Mouse (Mus musculus): ENCODE measurements at regions not wholly inside any gene's neighbourhood (a gene's known extent, or its start where the extent isn't known, plus 50 kb on each side); places are given as distances from the start of the nearest gene placed in this dataset.

DNA sequence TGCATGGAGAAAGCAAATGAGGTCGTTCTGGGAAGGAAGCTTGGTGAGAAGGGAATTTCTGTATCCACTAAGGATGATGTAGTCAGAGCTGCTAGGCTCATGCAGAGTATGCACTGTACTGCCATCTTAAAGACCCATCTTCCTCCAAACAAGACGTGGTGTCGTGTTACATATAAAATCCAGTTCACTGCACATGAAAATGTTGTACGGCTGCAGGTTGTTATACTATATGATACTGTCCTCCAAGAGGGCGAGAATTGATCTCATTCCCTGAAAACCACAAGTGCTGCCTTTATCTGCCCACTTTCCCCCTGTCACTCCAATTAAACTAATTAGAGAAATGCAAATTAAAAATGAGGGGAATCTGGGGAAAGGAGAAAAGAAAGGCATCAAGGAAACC is 295.5 kb upstream of the Marcks start:
- no peaks in the 10 kb centered on the region for H3K9me3 ChIP-seq (ENCODE audit: control insufficient read depth, low read length)
- no peaks in the 10 kb centered on the region for H3K27me3 ChIP-seq (replicated peaks; ENCODE audit: control insufficient read depth, insufficient read depth, low read length)
- H3K36me3 ChIP-seq (ENCODE audit: control insufficient read depth, insufficient read depth, low read length), result no peaks in the 10 kb centered on the region
- ATAC-seq, result no peak
- H3K4me3 ChIP-seq (ENCODE audit: low read length), result no peak overlapping the region
- H3K9ac ChIP-seq (ENCODE audit: low read depth, low read length), result no peak overlapping the region
- H3K4me2 ChIP-seq (ENCODE audit: low read length), result no peak overlapping the region
- no peak overlapping the region for H3K27ac ChIP-seq (ENCODE audit: low read depth, low read length)
- H3K4me1 ChIP-seq (ENCODE audit: control insufficient read depth, insufficient read depth, low read depth, low read length), result no peaks in the 10 kb centered on the region
- 50% methylated on average over 5 of the region's 5 CpGs for WGBS

DNA sequence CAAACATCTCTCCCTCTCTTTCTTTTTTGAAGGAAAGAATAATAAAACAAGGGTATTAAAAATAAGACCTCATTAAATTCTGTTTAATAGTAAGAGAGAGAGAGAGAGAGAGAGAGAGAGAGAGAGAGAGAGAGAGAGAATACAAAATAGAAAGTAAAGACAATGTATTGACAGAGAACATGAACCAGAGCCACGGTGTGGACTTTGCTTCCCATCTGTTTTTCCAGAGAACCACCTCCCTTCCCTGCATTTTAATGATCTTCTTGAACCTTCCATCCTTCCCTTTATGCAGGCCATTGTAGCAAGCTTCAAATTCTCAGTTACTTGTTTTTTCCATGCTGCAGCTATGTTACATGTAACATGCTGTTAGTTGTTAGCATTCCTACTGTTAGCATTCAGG is 284.3 kb upstream of the Marcks start:
- no peak overlapping the region for H3K4me2 ChIP-seq (ENCODE audit: low read length)
- no peaks in the 10 kb centered on the region for H3K4me1 ChIP-seq (ENCODE audit: control insufficient read depth, insufficient read depth, low read depth, low read length)
- no peak overlapping the region for H3K4me3 ChIP-seq (ENCODE audit: low read length)
- no peaks in the 10 kb centered on the region for H3K27me3 ChIP-seq (replicated peaks; ENCODE audit: control insufficient read depth, insufficient read depth, low read length)
- H3K27ac ChIP-seq (ENCODE audit: low read depth, low read length), result no peak overlapping the region
- WGBS, result 39% methylated on average over 1 of the region's 1 CpGs
- no peaks in the 10 kb centered on the region for H3K36me3 ChIP-seq (ENCODE audit: control insufficient read depth, insufficient read depth, low read length)
- no peak for ATAC-seq
- no peak overlapping the region for H3K9ac ChIP-seq (ENCODE audit: low read depth, low read length)
- H3K9me3 ChIP-seq (ENCODE audit: control insufficient read depth, low read length), result no peaks in the 10 kb centered on the region

DNA sequence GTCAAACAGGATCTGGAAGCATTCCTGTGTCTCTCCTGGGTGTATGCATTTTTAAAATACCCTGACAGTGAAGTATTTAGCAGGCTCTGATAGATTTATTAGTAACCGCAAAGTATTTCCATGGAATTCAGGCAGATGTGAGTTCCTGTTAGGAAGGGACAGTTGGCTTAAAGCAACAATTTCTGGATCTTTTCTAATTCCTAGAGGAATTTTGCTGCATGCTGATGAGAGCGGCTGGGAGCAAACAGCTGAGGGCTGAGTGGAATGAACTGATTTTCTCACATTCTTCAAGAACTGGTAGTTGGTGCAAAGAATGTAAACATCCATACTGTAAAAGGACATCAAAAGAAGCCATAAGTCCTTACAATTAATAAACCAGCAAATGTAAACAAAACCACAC is 283.9 kb upstream of the Marcks start:
- Histone ChIP-seq H3K9me3 (ENCODE audit: control insufficient read depth, low read length) (no peaks in the 10 kb centered on the region), H3K27me3 (replicated peaks; ENCODE audit: control insufficient read depth, insufficient read depth, low read length) (no peaks in the 10 kb centered on the region), H3K9ac (ENCODE audit: low read depth, low read length) (no peak overlapping the region), H3K4me3 (ENCODE audit: low read length) (no peak overlapping the region), H3K4me1 (ENCODE audit: control insufficient read depth, insufficient read depth, low read depth, low read length) (no peaks in the 10 kb centered on the region), H3K27ac (ENCODE audit: low read depth, low read length) (no peak overlapping the region), H3K36me3 (ENCODE audit: control insufficient read depth, insufficient read depth, low read length) (no peaks in the 10 kb centered on the region), H3K4me2 (ENCODE audit: low read length) (no peak overlapping the region)
- 63% methylated on average over 2 of the region's 2 CpGs for WGBS
- ATAC-seq, result no peak

- Histone ChIP-seq H3K4me3 (ENCODE audit: low read length) (no peak overlapping the region), H3K27ac (ENCODE audit: low read depth, low read length) (no peak overlapping the region), H3K27me3 (replicated peaks; ENCODE audit: control insufficient read depth, insufficient read depth, low read length) (no peaks in the 10 kb centered on the region), H3K9ac (ENCODE audit: low read depth, low read length) (no peak overlapping the region), H3K4me1 (ENCODE audit: control insufficient read depth, insufficient read depth, low read depth, low read length) (no peaks in the 10 kb centered on the region), H3K9me3 (ENCODE audit: control insufficient read depth, low read length) (no peaks in the 10 kb centered on the region), H3K36me3 (ENCODE audit: control insufficient read depth, insufficient read depth, low read length) (no peaks in the 10 kb centered on the region), H3K4me2 (ENCODE audit: low read length) (no peak overlapping the region)
- WGBS, result 74% methylated on average over 1 of the region's 1 CpGs
- no peak for ATAC-seq
Observed at GRCm38 (mm10) chr10:37416321-37416720, 277.6 kb upstream of the Marcks start.

- H3K4me1 ChIP-seq (ENCODE audit: control insufficient read depth, insufficient read depth, low read depth, low read length), result no peaks in the 10 kb centered on the region
- no peaks in the 10 kb centered on the region for H3K9me3 ChIP-seq (ENCODE audit: control insufficient read depth, low read length)
- no peak overlapping the region for H3K4me3 ChIP-seq (ENCODE audit: low read length)
- no peaks in the 10 kb centered on the region for H3K27me3 ChIP-seq (replicated peaks; ENCODE audit: control insufficient read depth, insufficient read depth, low read length)
- no peak overlapping the region for H3K9ac ChIP-seq (ENCODE audit: low read depth, low read length)
- peak; percentile 50; the same call in 1 of the 2 replicates for ATAC-seq
- WGBS, result 73% methylated on average over 1 of the region's 1 CpGs
- no peaks in the 10 kb centered on the region for H3K36me3 ChIP-seq (ENCODE audit: control insufficient read depth, insufficient read depth, low read length)
- no peak overlapping the region for H3K27ac ChIP-seq (ENCODE audit: low read depth, low read length)
- H3K4me2 ChIP-seq (ENCODE audit: low read length), result no peak overlapping the region
Observed at GRCm38 (mm10) chr10:37412401-37412800, 273.7 kb upstream of the Marcks start.

- 43% methylated on average over 1 of the region's 1 CpGs for WGBS
- H3K9ac ChIP-seq (ENCODE audit: low read depth, low read length), result no peak overlapping the region
- H3K9me3 ChIP-seq (ENCODE audit: control insufficient read depth, low read length), result no peaks in the 10 kb centered on the region
- no peaks in the 10 kb centered on the region for H3K27me3 ChIP-seq (replicated peaks; ENCODE audit: control insufficient read depth, insufficient read depth, low read length)
- no peaks in the 10 kb centered on the region for H3K4me1 ChIP-seq (ENCODE audit: control insufficient read depth, insufficient read depth, low read depth, low read length)
- no peak overlapping the region for H3K4me2 ChIP-seq (ENCODE audit: low read length)
- ATAC-seq, result peak; percentile 42; the same call in 1 of the 2 replicates
- H3K27ac ChIP-seq (ENCODE audit: low read depth, low read length), result no peak overlapping the region
- no peaks in the 10 kb centered on the region for H3K36me3 ChIP-seq (ENCODE audit: control insufficient read depth, insufficient read depth, low read length)
- no peak overlapping the region for H3K4me3 ChIP-seq (ENCODE audit: low read length)
Observed at GRCm38 (mm10) chr10:37409749-37410148, 271.0 kb upstream of the Marcks start.

DNA sequence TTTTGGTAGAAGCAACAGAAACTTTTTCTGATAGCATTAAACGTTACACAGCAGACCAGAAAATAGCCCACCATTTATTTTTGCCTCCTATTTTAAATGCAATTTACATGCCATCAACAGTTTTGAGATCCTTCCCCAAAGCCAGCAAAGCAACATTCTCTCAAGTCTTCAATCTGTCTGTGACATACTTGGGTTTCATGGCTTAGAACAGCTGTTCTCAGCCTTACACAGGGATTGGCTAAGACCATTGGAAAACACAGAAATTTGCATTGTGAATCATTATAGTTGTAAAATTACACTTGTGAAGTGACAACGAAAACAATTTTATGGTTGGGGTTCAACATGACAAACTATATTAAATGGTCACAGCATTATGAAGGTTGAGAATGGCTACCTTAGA is 268.8 kb upstream of the Marcks start:
- ATAC-seq, result no peak
- 95% methylated on average over 2 of the region's 2 CpGs for WGBS

DNA sequence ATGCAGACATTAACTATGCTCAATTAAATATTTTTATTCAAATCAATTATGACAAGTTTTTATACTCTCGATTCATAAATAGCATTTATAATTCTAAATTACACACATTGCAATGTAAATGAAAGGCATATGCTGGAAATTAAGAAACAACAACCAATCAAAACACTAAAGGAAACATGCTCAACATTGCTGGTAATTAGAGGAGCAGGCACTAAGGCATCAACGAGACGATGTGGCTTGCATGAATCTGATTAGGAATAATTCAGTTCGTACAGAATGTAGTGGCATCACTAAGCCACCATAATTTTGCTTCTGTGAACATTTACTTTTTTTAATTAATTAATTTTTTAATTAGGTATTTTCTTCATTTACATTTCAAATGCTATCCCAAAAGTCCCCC is 266.2 kb upstream of the Marcks start:
- Histone ChIP-seq H3K4me1 (ENCODE audit: control insufficient read depth, insufficient read depth, low read depth, low read length) (peaks cover 4% of the 10 kb centered on the region; the same call in 1 of the 2 replicates), H3K4me2 (ENCODE audit: low read length) (no peak overlapping the region), H3K36me3 (ENCODE audit: control insufficient read depth, insufficient read depth, low read length) (no peaks in the 10 kb centered on the region), H3K27me3 (replicated peaks; ENCODE audit: control insufficient read depth, insufficient read depth, low read length) (no peaks in the 10 kb centered on the region), H3K9ac (ENCODE audit: low read depth, low read length) (no peak overlapping the region), H3K4me3 (ENCODE audit: low read length) (no peak overlapping the region), H3K9me3 (ENCODE audit: control insufficient read depth, low read length) (no peaks in the 10 kb centered on the region), H3K27ac (ENCODE audit: low read depth, low read length) (no peak overlapping the region)
- 81% methylated on average over 4 of the region's 4 CpGs for WGBS
- ATAC-seq, result no peak

More for the DNA sequence above, 268.8 kb upstream of the Marcks start:
- Histone ChIP-seq H3K27me3 (replicated peaks; ENCODE audit: control insufficient read depth, insufficient read depth, low read length) (no peaks in the 10 kb centered on the region), H3K4me3 (ENCODE audit: low read length) (no peak overlapping the region), H3K27ac (ENCODE audit: low read depth, low read length) (no peak overlapping the region), H3K4me1 (ENCODE audit: control insufficient read depth, insufficient read depth, low read depth, low read length) (no peaks in the 10 kb centered on the region), H3K36me3 (ENCODE audit: control insufficient read depth, insufficient read depth, low read length) (no peaks in the 10 kb centered on the region), H3K9ac (ENCODE audit: low read depth, low read length) (no peak overlapping the region), H3K4me2 (ENCODE audit: low read length) (no peak overlapping the region), H3K9me3 (ENCODE audit: control insufficient read depth, low read length) (no peaks in the 10 kb centered on the region)

GRCm38 (mm10) chr10:37404407-37404806 is 265.7 kb upstream of the Marcks start:
- Histone ChIP-seq H3K27me3 (replicated peaks; ENCODE audit: control insufficient read depth, insufficient read depth, low read length) (no peaks in the 10 kb centered on the region), H3K9me3 (ENCODE audit: control insufficient read depth, low read length) (no peaks in the 10 kb centered on the region), H3K4me2 (ENCODE audit: low read length) (no peak overlapping the region), H3K9ac (ENCODE audit: low read depth, low read length) (no peak overlapping the region), H3K27ac (ENCODE audit: low read depth, low read length) (no peak overlapping the region), H3K4me1 (ENCODE audit: control insufficient read depth, insufficient read depth, low read depth, low read length) (peaks cover 4% of the 10 kb centered on the region; the same call in 1 of the 2 replicates), H3K36me3 (ENCODE audit: control insufficient read depth, insufficient read depth, low read length) (no peaks in the 10 kb centered on the region), H3K4me3 (ENCODE audit: low read length) (no peak overlapping the region)
- no peak for ATAC-seq

DNA sequence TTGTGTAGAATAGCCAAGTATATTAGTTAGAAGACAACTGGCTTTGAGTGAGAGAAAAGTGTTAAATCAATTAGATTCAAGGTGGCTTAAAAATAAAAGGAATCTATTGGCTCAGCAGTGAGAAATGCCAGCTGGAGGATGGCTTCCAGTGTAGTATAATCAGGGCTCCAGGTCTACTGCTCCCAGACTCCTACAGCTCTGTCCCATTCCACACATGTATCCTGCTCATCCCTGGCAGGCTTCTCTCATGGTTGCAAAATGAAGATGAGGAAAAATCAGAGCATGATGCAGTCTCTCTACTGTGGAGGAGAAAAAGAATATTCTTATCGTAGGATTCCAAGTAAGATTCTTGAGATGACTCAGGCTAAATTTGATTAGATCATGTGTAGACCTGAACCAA is 263.7 kb upstream of the Marcks start:
- Histone ChIP-seq H3K27ac (ENCODE audit: low read depth, low read length) (no peak overlapping the region), H3K36me3 (ENCODE audit: control insufficient read depth, insufficient read depth, low read length) (no peaks in the 10 kb centered on the region), H3K4me3 (ENCODE audit: low read length) (no peak overlapping the region), H3K27me3 (replicated peaks; ENCODE audit: control insufficient read depth, insufficient read depth, low read length) (no peaks in the 10 kb centered on the region), H3K4me1 (ENCODE audit: control insufficient read depth, insufficient read depth, low read depth, low read length) (peaks cover 8% of the 10 kb centered on the region), H3K4me2 (ENCODE audit: low read length) (no peak overlapping the region), H3K9ac (ENCODE audit: low read depth, low read length) (no peak overlapping the region), H3K9me3 (ENCODE audit: control insufficient read depth, low read length) (no peaks in the 10 kb centered on the region)
- no peak for ATAC-seq
- WGBS, result 92% methylated on average over 1 of the region's 1 CpGs
